ENCODE assay signal across 8 mouse cellular contexts in the genomic region with DNA sequence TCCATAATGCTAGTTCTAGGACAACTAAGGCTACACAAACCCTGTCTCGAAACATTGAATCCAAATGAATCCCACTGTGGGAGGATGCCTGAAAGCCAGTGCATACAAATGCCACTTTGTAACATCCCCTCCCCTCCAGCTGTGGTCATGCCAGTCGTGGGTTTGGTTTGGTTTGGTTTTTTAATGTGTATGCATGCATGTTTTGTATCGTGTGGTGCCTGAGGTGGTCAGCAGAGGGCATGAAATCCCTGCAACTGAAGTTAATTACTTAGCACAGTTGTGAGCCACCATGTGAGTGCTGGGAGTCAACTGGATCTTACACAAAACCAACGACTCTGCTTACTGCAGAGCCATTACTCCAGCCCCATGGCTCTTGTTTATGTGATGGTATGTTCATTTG. TPM values are rescaled to one million over a fixed set of nuclear protein-coding genes. Genes with fewer than 3 reads are reported as not detected.
DNase-seq lines count a peak whose midpoint lies in the region; ATAC-seq lines count a peak whose summit lies in the region.

No protein-coding gene starts in this region.

- H3K9ac ChIP-seq in forebrain, embryonic 15.5 days (replicated peaks) = no peak overlapping the region

- peak; percentile 10 for DNase-seq in kidney, adult 9 months
- no peak for DNase-seq in kidney, adult 11 months
- DNase-seq in adipocyte (ENCODE audit: low spot score) = peak; percentile 24
- DNase-seq in urinary bladder, postnatal 14 days (ENCODE audit: low spot score) = no peak
- DNase-seq in spleen, adult 12 weeks (ENCODE audit: low spot score) = no peak
- DNase-seq in Muller cell, postnatal 12 days (ENCODE audit: inconsistent ontology term) = no peak

- H3K4me1 ChIP-seq in forebrain, embryonic 15.5 days = no peaks in the 10 kb centered on the region

- no peak overlapping the region for H3K4me3 ChIP-seq in forebrain, embryonic 15.5 days

- H3K4me2 ChIP-seq in forebrain, embryonic 15.5 days (replicated peaks) = no peak overlapping the region

- peaks cover 27% of the 10 kb centered on the region for H3K36me3 ChIP-seq in forebrain, embryonic 15.5 days

- no peaks in the 10 kb centered on the region for H3K27me3 ChIP-seq in forebrain, embryonic 15.5 days

- ATAC-seq in forebrain, embryonic 15.5 days (replicated peaks) = peak; percentile 52
- ATAC-seq in megakaryocyte progenitor cell, adult 5-6 weeks (replicated peaks; ENCODE audit: poor library complexity) = peak; percentile 55

- no peaks in the 10 kb centered on the region for H3K9me3 ChIP-seq in forebrain, embryonic 15.5 days

- H3K27ac ChIP-seq in forebrain, embryonic 15.5 days (replicated peaks) = no peak overlapping the region

- WGBS in forebrain, embryonic 15.5 days = 53% methylated on average over 4 of the region's 4 CpGs

RNA-seq across cellular contexts. Expression of a gene that starts 32.5 kb away (rescaled TPM):
- polyA plus RNA-seq in forebrain, embryonic 15.5 days (2015; fragmentation: Nextera tagmentation; extraction: Ambion mirVana) = 360 and 371 TPM in 2 replicates
- total RNA-seq in megakaryocyte progenitor cell, adult 5-6 weeks (2015) = 424 and 430 TPM in 2 replicates
- total RNA-seq in megakaryocyte progenitor cell, adult 5-6 weeks (2017) = 161 and 224 TPM in 2 replicates

Comparison
In these comparisons a context has a peak if more than half of its experiments do, and no peak if none do; other contexts are left out.
1. DNase-seq: peak in kidney, adult 9 months (single experiment) and adipocyte (single experiment); none in kidney, adult 11 months (single experiment), urinary bladder, postnatal 14 days (single experiment), spleen, adult 12 weeks (single experiment) and Muller cell, postnatal 12 days (single experiment).